Mouse (Mus musculus) cerebellum, postnatal 10 days (tissue): ENCODE measurements around the gene Tmed2.
A peak's percentile ranks its signal among the peaks of the same experiment; 100 is the strongest.
"Not testable (repeated sequence)": the region's sequence is repeated elsewhere in the genome, so short reads cannot be mapped to it uniquely, and the experiment has no call there.

Source experiments
- DNase-seq, 2 experiments: peaks; one replicate each; pipeline ENCODE4 v3.0.0; 2021; ENCODE audit warnings: mixed read lengths in 2 of 2

Gene Tmed2

GRCm38 (mm10) chr5:124582515-124582914 is 42.0 kb downstream of the Tmed2 start:
- peak in 1 of 2 experiments; percentile 18 for DNase-seq

- DNase-seq: no peak
Measured at GRCm38 (mm10) chr5:124592768-124593167, 52.3 kb downstream of the Tmed2 start.

GRCm38 (mm10) chr5:124598224-124599174 is 58.0 kb downstream of the Tmed2 start:
- DNase-seq: peak; percentile 96 to 97

GRCm38 (mm10) chr5:124599726-124600125 is 59.2 kb downstream of the Tmed2 start:
- DNase-seq: not testable (repeated sequence)
